Mouse (Mus musculus) liver, embryonic 14.5 days (tissue): ENCODE measurements around the gene Syt1.

Experiments used
- CTCF ChIP-seq: IDR thresholded peaks from 2 replicates; pipeline ENCODE4 v1.5.1; 2016; ENCODE audit warnings: antibody characterized with exemption, low read depth, control low read depth
- EP300 ChIP-seq: IDR thresholded peaks from 2 replicates; pipeline ENCODE4 v1.6.1; 2016; ENCODE audit warnings: antibody characterized with exemption, low read depth

DNA sequence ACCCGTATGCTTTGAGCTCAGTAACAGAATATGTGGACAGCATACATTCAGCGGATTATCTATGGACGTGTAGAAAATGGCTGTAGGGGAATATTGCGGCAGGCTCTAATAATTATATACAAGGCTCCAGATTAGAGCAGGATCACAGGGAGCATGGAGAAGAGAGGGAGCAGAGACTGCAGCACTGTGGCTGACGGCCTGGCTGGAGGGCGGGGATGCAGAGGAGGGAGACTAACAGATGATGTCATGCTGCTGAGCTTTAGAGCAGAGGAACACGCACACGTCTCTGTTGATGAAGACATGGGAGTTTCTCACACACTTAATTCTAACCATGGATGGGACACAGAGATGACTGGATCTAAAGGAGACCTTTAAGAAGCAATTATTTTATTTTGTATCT is 333.7 kb downstream of the Syt1 start:
- no peak for TF ChIP-seq CTCF
- TF ChIP-seq EP300: no peak
